Mouse (Mus musculus) intestine, embryonic 16.5 days (tissue): ENCODE measurements around the gene Glcci1. TPM values are rescaled to one million over a fixed set of nuclear protein-coding genes. Genes with fewer than 3 reads are reported as not detected.

ENCODE experiments used
- ATAC-seq: fragments of 200-750 bp; cut with Nextera tagmentation; 2 replicates; pipeline ENCODE4 v1.8.0; 2017; ENCODE audit warnings: moderate TSS enrichment, moderate library complexity
- H3K27ac ChIP-seq: fragments of 300-500 bp; sonication (generic); 2 replicates; pipeline ENCODE4 v1.5.1; 2014; ENCODE audit warnings: mild to moderate bottlenecking, low read length
- H3K27me3 ChIP-seq: fragments of 300-500 bp; sonication (generic); replicated peaks from 2 replicates; pipeline ENCODE4 v1.6.1; 2014; ENCODE audit warnings: low read length, control low read depth, mixed read lengths; ENCODE audit not compliant: control insufficient read depth, insufficient read depth
- H3K36me3 ChIP-seq: fragments of 300-500 bp; sonication (generic); 2 replicates; pipeline ENCODE4 v1.6.1; 2014; ENCODE audit warnings: low read length, control low read depth; ENCODE audit not compliant: control insufficient read depth, insufficient read depth
- H3K4me1 ChIP-seq: fragments of 300-500 bp; sonication (generic); 2 replicates; pipeline ENCODE4 v1.6.1; 2014; ENCODE audit warnings: low read length, control low read depth, mixed read lengths; ENCODE audit not compliant: control insufficient read depth, insufficient read depth
- H3K4me2 ChIP-seq: fragments of 300-500 bp; sonication (generic); 2 replicates; pipeline ENCODE4 v1.6.1; 2014; ENCODE audit warnings: low read depth, low read length, control low read depth
- H3K4me3 ChIP-seq: fragments of 300-500 bp; sonication (generic); 2 replicates; pipeline ENCODE4 v1.5.1; 2014; ENCODE audit warnings: mild to moderate bottlenecking, low read length
- H3K9ac ChIP-seq: fragments of 300-500 bp; sonication (generic); 2 replicates; pipeline ENCODE4 v1.6.1; 2014; ENCODE audit warnings: low read depth, low read length
- H3K9me3 ChIP-seq: fragments of 300-500 bp; sonication (generic); 2 replicates; pipeline ENCODE4 v1.6.1; 2016; ENCODE audit warnings: low read length, control low read depth; ENCODE audit not compliant: control insufficient read depth
- WGBS: fragments of 180-500 bp; shearing (Covaris S2); extraction: QIAGEN DNeasy Blood & Tissue Kit; methylation state at CpG from one replicate; pipeline ENCODE4 v1.1.7; 2014; 5-methylcytosine and 5-hydroxymethylcytosine counted together
- polyA plus RNA-seq: library from polyadenylated mRNA; unstranded; fragments of >200 nt; fragmentation: Nextera tagmentation; extraction: Ambion mirVana; gene quantifications from 2 replicates; pipeline ENCODE4 v1.2.1, GENCODE M21; 2015

Glcci1 gene
- polyA plus RNA-seq: 1.9 and 2.3 TPM in 2 replicates

DNA sequence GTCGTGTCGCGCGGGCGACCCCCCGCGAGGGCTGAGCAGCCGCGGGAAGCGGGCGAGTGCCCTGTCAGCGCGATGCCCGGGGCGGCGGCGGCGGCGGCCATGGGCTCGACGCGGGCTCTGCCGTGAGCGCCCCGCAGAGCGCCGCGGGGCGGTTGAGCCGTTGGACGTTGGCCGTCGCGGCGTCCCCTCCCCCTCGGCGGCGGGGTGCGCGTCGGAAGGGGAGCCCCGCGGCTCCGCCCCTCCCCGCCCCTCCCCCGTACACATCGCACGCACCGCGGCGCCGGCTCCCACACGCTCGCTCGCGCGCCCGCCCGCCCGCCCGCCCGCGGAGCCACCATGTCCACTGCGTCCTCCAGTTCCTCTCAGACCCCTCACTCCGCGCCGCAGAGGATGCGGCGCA is at the start of gene Glcci1:
Gene Glcci1, plus strand, starts transcription at position 50 of the 400 bp plus-strand sequence.
- ATAC-seq: peak; percentile 86
- 3% methylated on average over 26 of the region's 69 CpGs for WGBS

GRCm38 (mm10) chr6:8462447-8462846 is 47.0 kb upstream of the Glcci1 start:
- WGBS: 69% methylated on average over 2 of the region's 2 CpGs
- no peak overlapping the region for H3K9ac ChIP-seq
- ATAC-seq: peak; percentile 81

More for the DNA sequence above, at the start of gene Glcci1:
- Histone ChIP-seq H3K27ac (peak within 1 kb of the TSS; percentile 99), H3K4me2 (peak within 1 kb of the TSS; percentile 85), H3K27me3 (no peaks in the 10 kb centered on the region), H3K36me3 (no peaks in the 10 kb centered on the region), H3K9ac (peak within 1 kb of the TSS; percentile 96), H3K4me3 (peak within 1 kb of the TSS; percentile 93), H3K4me1 (peaks cover 15% of the 10 kb centered on the region; the same call in 1 of the 2 replicates), H3K9me3 (no peaks in the 10 kb centered on the region)

GRCm38 (mm10) chr6:8465388-8465787 is 44.0 kb upstream of the Glcci1 start:
- Histone ChIP-seq H3K4me2 (no peak overlapping the region), H3K4me1 (no peaks in the 10 kb centered on the region), H3K36me3 (no peaks in the 10 kb centered on the region), H3K27ac (no peak overlapping the region), H3K4me3 (no peak overlapping the region), H3K9me3 (no peaks in the 10 kb centered on the region), H3K27me3 (no peaks in the 10 kb centered on the region), H3K9ac (no peak overlapping the region)
- ATAC-seq: peak; percentile 77
- 48% methylated on average over 1 of the region's 1 CpGs for WGBS

More at GRCm38 (mm10) chr6:8462447-8462846, 47.0 kb upstream of the Glcci1 start:
- H3K4me1 ChIP-seq: no peaks in the 10 kb centered on the region
- H3K27me3 ChIP-seq: no peaks in the 10 kb centered on the region
- no peaks in the 10 kb centered on the region for H3K36me3 ChIP-seq
- no peak overlapping the region for H3K4me2 ChIP-seq
- no peaks in the 10 kb centered on the region for H3K9me3 ChIP-seq
- no peak overlapping the region for H3K27ac ChIP-seq
- H3K4me3 ChIP-seq: no peak overlapping the region

GRCm38 (mm10) chr6:8465985-8466384 is 43.4 kb upstream of the Glcci1 start:
- WGBS: 52% methylated on average over 5 of the region's 5 CpGs
- peak overlapping the region; percentile 34; the same call in 1 of the 2 replicates for H3K27ac ChIP-seq
- no peak overlapping the region for H3K9ac ChIP-seq
- no peak for ATAC-seq
- H3K9me3 ChIP-seq: no peaks in the 10 kb centered on the region
- no peaks in the 10 kb centered on the region for H3K27me3 ChIP-seq
- H3K4me2 ChIP-seq: no peak overlapping the region
- no peak overlapping the region for H3K4me3 ChIP-seq
- H3K4me1 ChIP-seq: no peaks in the 10 kb centered on the region
- H3K36me3 ChIP-seq: no peaks in the 10 kb centered on the region

DNA sequence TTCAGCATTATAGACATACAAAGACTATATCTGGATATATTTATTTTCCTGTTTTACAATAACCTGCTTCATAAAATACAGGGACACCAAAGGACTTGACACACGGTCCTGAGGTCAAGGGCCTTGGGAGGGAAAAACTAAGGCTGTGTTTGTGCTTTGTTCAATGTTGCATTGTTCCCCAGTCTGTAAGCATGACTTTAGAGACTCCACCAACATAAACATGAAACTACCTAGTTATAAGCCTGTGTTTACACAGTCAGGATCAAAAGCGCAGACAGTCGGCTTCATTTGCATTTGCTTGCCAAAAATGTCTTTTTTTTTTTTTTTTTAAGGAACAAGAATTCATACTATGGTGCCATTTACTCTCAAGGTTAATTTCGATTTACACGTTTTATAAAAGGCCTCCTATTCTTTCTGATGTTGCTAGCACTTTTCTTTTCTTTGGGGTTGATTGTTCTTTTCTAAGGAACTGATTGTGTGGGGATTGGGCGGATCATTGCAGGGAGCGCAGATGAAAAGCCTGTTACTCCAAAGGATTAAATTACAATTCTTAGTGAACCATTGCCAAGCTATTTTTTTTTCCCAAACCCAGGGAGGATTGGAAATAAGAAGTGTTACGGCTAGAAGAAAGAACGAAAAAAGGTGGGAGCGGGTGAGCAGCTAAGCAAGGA is 41.6 kb upstream of the Glcci1 start:
- 73% methylated on average over 10 of the region's 10 CpGs for WGBS
- H3K9me3 ChIP-seq: no peaks in the 10 kb centered on the region
- no peak overlapping the region for H3K9ac ChIP-seq

DNA sequence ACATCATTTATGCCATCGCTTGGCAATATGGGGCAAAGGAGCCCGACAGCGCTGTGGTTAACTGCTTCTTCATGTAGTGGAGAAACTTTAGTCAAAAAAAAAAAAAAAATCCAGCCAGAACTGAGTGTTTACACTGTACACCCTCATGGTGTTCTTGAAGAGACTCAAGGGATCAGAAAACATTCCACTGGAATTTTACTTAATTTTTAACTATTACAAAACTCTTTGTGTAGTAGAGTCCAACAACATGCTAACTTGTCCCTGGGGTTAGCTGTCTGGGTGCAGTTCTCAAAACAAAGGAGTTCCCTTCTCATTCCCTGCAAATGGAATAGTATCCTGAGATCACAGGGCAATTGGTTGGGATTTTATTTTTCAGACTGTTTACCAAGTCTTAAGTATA is 39.5 kb upstream of the Glcci1 start:
- Histone ChIP-seq H3K27ac (no peak overlapping the region), H3K9ac (no peak overlapping the region), H3K4me2 (no peak overlapping the region), H3K27me3 (no peaks in the 10 kb centered on the region), H3K4me3 (no peak overlapping the region), H3K4me1 (peaks cover 3% of the 10 kb centered on the region; the same call in 1 of the 2 replicates), H3K36me3 (no peaks in the 10 kb centered on the region), H3K9me3 (no peaks in the 10 kb centered on the region)
- WGBS: 84% methylated on average over 3 of the region's 3 CpGs
- no peak for ATAC-seq

More for the DNA sequence above, 41.6 kb upstream of the Glcci1 start:
- no peaks in the 10 kb centered on the region for H3K27me3 ChIP-seq
- H3K4me3 ChIP-seq: no peak overlapping the region
- no peak overlapping the region for H3K27ac ChIP-seq
- no peaks in the 10 kb centered on the region for H3K4me1 ChIP-seq
- no peak overlapping the region for H3K4me2 ChIP-seq
- ATAC-seq: no peak
- H3K36me3 ChIP-seq: no peaks in the 10 kb centered on the region

- Histone ChIP-seq H3K9me3 (no peaks in the 10 kb centered on the region), H3K27ac (no peak overlapping the region), H3K4me3 (no peak overlapping the region), H3K27me3 (no peaks in the 10 kb centered on the region), H3K36me3 (no peaks in the 10 kb centered on the region), H3K4me1 (peaks cover 3% of the 10 kb centered on the region; the same call in 1 of the 2 replicates), H3K9ac (no peak overlapping the region), H3K4me2 (no peak overlapping the region)
- ATAC-seq: no peak
- 98% methylated on average over 3 of the region's 3 CpGs for WGBS
Observed at GRCm38 (mm10) chr6:8472125-8472524, 37.3 kb upstream of the Glcci1 start.

DNA sequence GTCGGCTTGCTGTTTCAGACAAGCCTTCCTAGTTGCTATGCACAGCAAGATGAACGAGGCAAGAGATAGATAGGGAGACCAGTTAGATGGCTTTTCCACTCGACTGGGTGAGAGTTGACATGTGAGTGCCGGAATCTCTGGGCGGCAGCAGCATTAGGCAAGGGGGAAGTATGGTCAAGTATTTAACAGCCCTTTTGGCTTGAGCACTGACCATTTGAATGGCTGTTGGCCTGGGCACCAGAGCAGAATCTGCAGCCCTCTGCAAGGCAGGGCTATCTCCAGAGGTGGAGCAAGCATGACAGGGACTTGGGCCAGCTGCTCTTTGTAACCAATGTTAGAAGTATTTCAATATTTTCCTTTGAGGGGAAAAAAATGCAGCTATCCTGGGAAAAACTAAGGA is 36.5 kb upstream of the Glcci1 start:
- 36% methylated on average over 5 of the region's 5 CpGs for WGBS
- Histone ChIP-seq H3K9me3 (no peaks in the 10 kb centered on the region), H3K27ac (no peak overlapping the region), H3K4me3 (no peak overlapping the region), H3K9ac (no peak overlapping the region), H3K36me3 (no peaks in the 10 kb centered on the region), H3K27me3 (no peaks in the 10 kb centered on the region), H3K4me2 (no peak overlapping the region), H3K4me1 (peaks cover 3% of the 10 kb centered on the region; the same call in 1 of the 2 replicates)
- peak; percentile 23; the same call in 1 of the 2 replicates for ATAC-seq

DNA sequence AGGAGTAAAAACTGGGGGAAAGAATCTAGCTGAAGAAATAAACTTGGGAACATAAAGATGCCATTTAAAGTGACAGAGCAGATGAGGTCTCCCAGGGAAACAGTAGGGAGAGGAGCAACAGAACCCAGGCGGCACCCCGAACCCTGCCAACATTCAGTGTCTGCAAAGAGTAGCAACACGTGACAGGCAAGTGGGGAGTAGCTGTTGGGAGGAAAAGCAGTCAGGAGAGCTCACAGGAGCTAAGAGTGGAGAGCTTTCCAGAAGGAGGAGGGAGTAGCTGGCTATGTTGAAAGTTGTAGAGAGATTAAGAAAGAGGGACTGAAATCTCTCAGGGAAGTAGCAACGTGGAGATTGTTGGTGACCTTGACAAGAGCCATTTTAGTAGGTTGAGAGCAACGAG is 35.9 kb upstream of the Glcci1 start:
- Histone ChIP-seq H3K9ac (no peak overlapping the region), H3K4me1 (peaks cover 3% of the 10 kb centered on the region; the same call in 1 of the 2 replicates), H3K27ac (no peak overlapping the region), H3K4me3 (no peak overlapping the region), H3K27me3 (no peaks in the 10 kb centered on the region), H3K36me3 (no peaks in the 10 kb centered on the region), H3K9me3 (no peaks in the 10 kb centered on the region), H3K4me2 (no peak overlapping the region)
- ATAC-seq: no peak
- whole genome bisulfite sequencing: 38% methylated on average over 5 of the region's 5 CpGs
